Mouse (Mus musculus): ENCODE data around the gene Pecam1. TPM values are rescaled to one million over a fixed set of nuclear protein-coding genes. Genes with fewer than 3 reads are reported as not detected.
A peak's percentile ranks its signal among the peaks of the same experiment; 100 is the strongest.
"Not testable (repeated sequence)": the region's sequence is repeated elsewhere in the genome, so short reads cannot be mapped to it uniquely, and the experiment has no call there.

Pecam1 gene
- polyA plus RNA-seq, 1 experiment from 2014 or later, result 61.4 TPM

DNA sequence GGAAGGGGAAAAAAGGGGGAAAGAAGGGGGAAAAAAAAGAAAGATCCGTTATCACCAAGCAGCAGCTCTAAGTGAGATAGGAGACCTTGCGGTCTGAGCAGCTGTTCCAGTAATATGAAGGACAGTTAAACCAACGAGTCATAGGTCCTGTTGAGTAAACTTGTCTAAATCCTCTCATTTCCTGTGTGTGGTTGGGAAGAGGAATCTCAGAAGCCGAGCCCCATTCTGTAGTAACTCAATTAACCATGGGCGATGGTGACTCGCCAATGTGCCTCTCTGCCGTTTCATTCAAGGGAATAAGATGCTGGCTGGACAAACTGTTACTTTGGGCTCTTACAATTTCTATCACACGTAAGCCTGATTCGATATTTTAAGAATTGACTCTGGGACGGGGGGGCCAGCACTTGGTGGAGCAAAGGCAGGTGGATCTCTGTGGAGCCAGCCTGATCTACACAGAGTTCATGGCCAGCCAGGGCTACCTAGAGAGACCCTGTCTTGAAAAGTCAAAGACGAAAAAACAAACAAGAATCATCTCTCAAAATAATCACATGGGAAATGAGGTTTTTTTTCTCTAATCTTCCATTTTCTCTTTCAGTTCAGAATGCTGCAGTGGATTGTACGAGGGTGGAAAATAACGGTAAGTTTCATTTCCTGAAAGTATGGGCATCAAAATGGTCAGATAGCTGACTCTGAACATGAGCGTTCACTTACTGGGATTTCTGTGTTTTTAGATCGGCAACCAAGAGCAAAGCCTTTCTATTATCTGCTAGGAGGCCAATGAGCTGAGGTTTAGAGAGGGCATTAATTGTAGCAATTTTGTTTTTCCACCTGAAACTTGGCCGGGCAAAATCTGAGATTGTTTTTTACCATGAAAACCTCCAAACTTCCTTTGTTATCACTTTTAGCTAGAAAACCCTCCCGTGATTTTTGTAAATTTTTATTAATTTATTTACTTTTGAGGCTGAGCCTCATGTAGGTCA is 901 bp upstream of the Pecam1 start, which contains the start of gene Milr1:
TSS of gene Milr1 (plus strand) at position 188 of the 980 bp plus-strand sequence.
- Histone ChIP-seq H3K36me3 (no peaks in the 10 kb centered on the region), H3K9ac (peak within 1 kb of the TSS; percentile 21; the same call in 1 of the 2 replicates), H3K27me3 (replicated peaks) (no peaks in the 10 kb centered on the region), H3K4me3 (no peak within 1 kb of the TSS), H3K9me3 (peaks cover 4% of the 10 kb centered on the region; the same call in 1 of the 2 replicates), H3K4me1 (no peaks in the 10 kb centered on the region), H3K27ac (replicated peaks) (no peak within 1 kb of the TSS), H3K4me2 (no peak within 1 kb of the TSS)
- no peak for ATAC-seq (ENCODE audit: extremely low read depth, insufficient number of reproducible peaks, low FRiP score, low TSS enrichment)
- WGBS, result 74% methylated on average over 17 of the region's 17 CpGs

GRCm38 (mm10) chr11:106749557-106750120 is 789 bp downstream of the Pecam1 start:
- not testable (repeated sequence) for H3K9me3 ChIP-seq; H3K36me3 ChIP-seq; H3K27ac ChIP-seq (replicated peaks); H3K9ac ChIP-seq; H3K4me2 ChIP-seq; H3K4me1 ChIP-seq; ATAC-seq (ENCODE audit: extremely low read depth, insufficient number of reproducible peaks, low FRiP score, low TSS enrichment); H3K27me3 ChIP-seq (replicated peaks); H3K4me3 ChIP-seq
- 87% methylated on average over 7 of the region's 7 CpGs for WGBS

- Histone ChIP-seq H3K9ac (no peak overlapping the region), H3K9me3 (peaks cover 8% of the 10 kb centered on the region; the same call in 1 of the 2 replicates), H3K4me2 (no peak overlapping the region), H3K27me3 (replicated peaks) (no peaks in the 10 kb centered on the region), H3K4me3 (no peak overlapping the region), H3K4me1 (no peaks in the 10 kb centered on the region), H3K36me3 (no peaks in the 10 kb centered on the region), H3K27ac (replicated peaks) (no peak overlapping the region)
- 85% methylated on average over 5 of the region's 5 CpGs for WGBS
- ATAC-seq (ENCODE audit: extremely low read depth, insufficient number of reproducible peaks, low FRiP score, low TSS enrichment), result no peak
Observed at GRCm38 (mm10) chr11:106744949-106745348, 5.5 kb downstream of the Pecam1 start.

- peaks cover 3% of the 10 kb centered on the region for H3K4me1 ChIP-seq
- no peak overlapping the region for H3K9ac ChIP-seq
- ATAC-seq (ENCODE audit: extremely low read depth, insufficient number of reproducible peaks, low FRiP score, low TSS enrichment), result no peak
- 34% methylated on average over 6 of the region's 6 CpGs for WGBS
- H3K4me2 ChIP-seq, result no peak overlapping the region
- H3K27ac ChIP-seq (replicated peaks), result no peak overlapping the region
- peaks cover 4% of the 10 kb centered on the region; the same call in 1 of the 2 replicates for H3K9me3 ChIP-seq
- H3K4me3 ChIP-seq, result no peak overlapping the region
- no peaks in the 10 kb centered on the region for H3K27me3 ChIP-seq (replicated peaks)
- no peaks in the 10 kb centered on the region for H3K36me3 ChIP-seq
Observed at GRCm38 (mm10) chr11:106742388-106742841, 8.0 kb downstream of the Pecam1 start.

DNA sequence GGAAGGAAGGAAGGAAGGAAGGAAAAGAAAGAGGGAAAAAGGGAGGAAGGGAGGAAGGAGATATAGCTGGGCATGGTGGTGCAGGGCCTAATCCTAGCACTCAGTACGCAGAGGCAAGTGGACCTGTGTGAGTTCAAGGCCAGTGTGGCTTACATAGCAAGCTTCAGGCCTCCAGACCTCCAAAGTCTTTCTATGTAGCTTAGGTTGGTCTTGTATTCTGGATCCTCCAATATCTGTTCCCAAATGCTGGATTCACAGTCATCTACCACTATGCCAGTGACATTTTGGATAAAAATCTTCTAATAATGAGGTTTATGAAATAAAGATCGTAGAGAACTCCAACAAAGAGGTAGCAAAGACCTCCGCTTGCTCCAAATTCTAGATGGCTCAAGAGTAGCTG is 8.6 kb downstream of the Pecam1 start:
- Histone ChIP-seq H3K9ac (no peak overlapping the region), H3K4me3 (no peak overlapping the region), H3K27ac (replicated peaks) (no peak overlapping the region), H3K4me2 (no peak overlapping the region), H3K36me3 (no peaks in the 10 kb centered on the region), H3K27me3 (replicated peaks) (no peaks in the 10 kb centered on the region), H3K4me1 (peaks cover 9% of the 10 kb centered on the region), H3K9me3 (peaks cover 4% of the 10 kb centered on the region; the same call in 1 of the 2 replicates)
- no peak for ATAC-seq (ENCODE audit: extremely low read depth, insufficient number of reproducible peaks, low FRiP score, low TSS enrichment)
- WGBS, result 81% methylated on average over 3 of the region's 3 CpGs

DNA sequence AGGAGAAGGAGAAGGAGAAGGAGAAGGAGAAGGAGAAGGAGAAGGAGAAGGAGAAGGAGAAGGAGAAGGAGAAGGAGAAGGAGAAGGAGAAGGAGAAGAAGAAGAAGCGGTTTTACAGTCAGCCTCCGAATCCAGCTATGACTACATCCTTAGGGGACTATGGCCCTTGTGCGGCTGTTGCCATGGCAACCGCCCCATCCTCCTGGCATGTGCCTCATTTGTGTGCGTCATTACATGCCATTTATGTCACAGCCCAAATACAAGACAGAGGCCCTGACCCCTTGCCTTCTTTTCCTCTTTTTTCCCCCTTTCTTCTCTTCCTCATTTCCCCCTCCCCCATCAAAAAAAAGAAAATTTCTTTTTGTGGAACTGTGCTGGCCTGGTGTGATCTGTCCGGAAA is 9.2 kb downstream of the Pecam1 start:
- Histone ChIP-seq H3K27ac (replicated peaks) (no peak overlapping the region), H3K9ac (no peak overlapping the region), H3K4me3 (no peak overlapping the region), H3K9me3 (peaks cover 2% of the 10 kb centered on the region; the same call in 1 of the 2 replicates), H3K36me3 (no peaks in the 10 kb centered on the region), H3K4me2 (no peak overlapping the region), H3K4me1 (peaks cover 14% of the 10 kb centered on the region), H3K27me3 (replicated peaks) (no peaks in the 10 kb centered on the region)
- 75% methylated on average over 6 of the region's 6 CpGs for WGBS
- no peak for ATAC-seq (ENCODE audit: extremely low read depth, insufficient number of reproducible peaks, low FRiP score, low TSS enrichment)

DNA sequence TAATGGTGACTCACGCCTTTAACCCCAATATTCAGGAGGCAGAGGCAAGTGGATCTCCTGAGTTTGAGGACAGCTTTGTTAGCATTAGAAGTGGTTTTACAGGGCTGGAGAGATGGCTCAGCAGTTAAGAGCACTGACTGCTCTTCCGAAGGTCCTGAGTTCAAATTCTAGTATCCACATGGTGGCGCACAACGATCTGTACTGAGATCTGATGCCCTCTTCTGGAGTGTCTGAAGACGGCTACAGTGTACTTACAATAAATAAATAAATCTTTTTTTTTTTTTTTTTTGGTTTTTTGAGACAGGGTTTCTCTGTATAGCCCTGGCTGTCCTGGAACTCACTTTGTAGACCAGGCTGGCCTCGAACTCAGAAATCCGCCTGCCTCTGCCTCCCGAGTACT is 9.7 kb downstream of the Pecam1 start:
- not testable (repeated sequence) for H3K4me2 ChIP-seq; H3K27ac ChIP-seq (replicated peaks); H3K9ac ChIP-seq; H3K36me3 ChIP-seq; H3K9me3 ChIP-seq; H3K4me3 ChIP-seq; ATAC-seq (ENCODE audit: extremely low read depth, insufficient number of reproducible peaks, low FRiP score, low TSS enrichment); H3K27me3 ChIP-seq (replicated peaks)
- H3K4me1 ChIP-seq, result peaks cover 14% of the 10 kb centered on the region
- 93% methylated on average over 6 of the region's 8 CpGs for WGBS

DNA sequence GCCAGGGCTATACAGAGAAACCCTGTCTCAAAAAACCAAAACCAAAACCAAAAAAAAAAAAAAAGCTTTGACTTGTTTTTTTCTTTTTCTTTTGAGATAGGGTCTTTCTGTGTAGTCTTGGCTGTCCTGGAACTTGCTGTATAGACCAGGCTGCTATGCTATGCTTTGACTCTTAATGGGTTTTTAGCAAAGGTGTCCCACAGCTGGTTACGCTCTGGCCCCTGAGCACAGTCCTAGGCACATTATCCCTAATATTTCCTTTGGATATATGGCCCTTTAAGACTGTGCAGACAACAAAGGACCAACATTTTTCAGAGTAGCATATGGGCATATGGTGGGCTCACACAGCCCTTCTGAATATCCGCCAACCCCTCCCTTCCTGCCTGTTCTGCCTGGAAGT is 11.3 kb downstream of the Pecam1 start:
- H3K9ac ChIP-seq, result no peak overlapping the region
- WGBS, result 87% methylated on average over 2 of the region's 2 CpGs
- no peak for ATAC-seq (ENCODE audit: extremely low read depth, insufficient number of reproducible peaks, low FRiP score, low TSS enrichment)

DNA sequence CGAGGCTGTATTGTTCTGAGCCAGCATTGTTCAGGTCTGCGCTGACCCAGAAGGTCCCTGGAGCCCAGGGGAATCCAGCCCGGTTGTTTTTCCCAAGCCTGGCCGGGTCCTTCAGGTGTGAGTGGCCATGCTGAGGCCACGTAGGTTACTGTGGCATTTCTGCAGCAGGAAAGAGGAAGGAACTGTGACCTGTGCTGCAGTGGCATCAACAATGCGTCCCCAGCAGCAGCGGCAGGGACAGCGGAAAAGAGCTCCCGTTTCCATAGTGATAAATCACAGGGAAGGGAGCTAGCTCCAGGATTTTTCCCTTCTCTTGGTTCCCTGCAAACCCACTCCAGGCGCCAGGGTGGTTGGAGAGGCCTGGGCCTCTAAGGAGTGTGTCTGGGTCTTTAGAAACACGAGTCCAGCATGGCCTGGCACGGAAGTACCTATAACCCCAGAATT is 13.2 kb downstream of the Pecam1 start:
- H3K27me3 ChIP-seq (replicated peaks), result no peaks in the 10 kb centered on the region
- H3K27ac ChIP-seq (replicated peaks), result peak overlapping the region; percentile 56
- ATAC-seq (ENCODE audit: extremely low read depth, insufficient number of reproducible peaks, low FRiP score, low TSS enrichment), result no peak
- H3K9ac ChIP-seq, result peak overlapping the region; percentile 44
- WGBS, result 34% methylated on average over 12 of the region's 12 CpGs
- H3K4me2 ChIP-seq, result no peak overlapping the region
- H3K36me3 ChIP-seq, result no peaks in the 10 kb centered on the region
- peaks cover 14% of the 10 kb centered on the region for H3K4me1 ChIP-seq
- H3K9me3 ChIP-seq, result no peaks in the 10 kb centered on the region
- no peak overlapping the region for H3K4me3 ChIP-seq

More for the DNA sequence above, 11.3 kb downstream of the Pecam1 start:
- Histone ChIP-seq H3K4me3 (no peak overlapping the region), H3K4me1 (peaks cover 14% of the 10 kb centered on the region), H3K27me3 (replicated peaks) (no peaks in the 10 kb centered on the region), H3K4me2 (no peak overlapping the region), H3K36me3 (no peaks in the 10 kb centered on the region), H3K9me3 (no peaks in the 10 kb centered on the region), H3K27ac (replicated peaks) (no peak overlapping the region)

GRCm38 (mm10) chr11:106736614-106737013 is 13.8 kb downstream of the Pecam1 start:
- no peak for ATAC-seq (ENCODE audit: extremely low read depth, insufficient number of reproducible peaks, low FRiP score, low TSS enrichment)
- WGBS, result 68% methylated on average over 3 of the region's 3 CpGs

DNA sequence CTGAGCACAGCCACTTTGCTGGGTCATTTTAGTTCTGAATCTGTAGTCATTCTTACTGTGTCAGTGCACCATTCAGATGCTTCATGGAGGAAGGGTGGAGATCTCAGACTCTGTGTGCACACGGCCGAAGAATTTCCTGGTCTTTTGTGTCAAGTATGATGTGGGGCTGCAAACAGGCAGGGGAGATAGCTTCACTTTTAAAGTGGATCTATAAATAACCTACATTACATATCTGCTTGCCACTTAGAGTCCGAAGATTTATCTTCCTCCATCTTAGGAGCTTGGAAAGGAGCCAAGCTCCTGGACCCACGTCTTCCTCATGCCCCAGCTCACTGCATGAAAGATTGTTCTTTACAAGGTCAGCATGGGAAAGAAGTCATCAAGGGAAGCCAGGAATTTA is 19.7 kb downstream of the Pecam1 start:
- Histone ChIP-seq H3K9ac (no peak overlapping the region), H3K4me3 (no peak overlapping the region), H3K36me3 (no peaks in the 10 kb centered on the region), H3K4me1 (peaks cover 39% of the 10 kb centered on the region), H3K4me2 (peak overlapping the region; percentile 28), H3K27ac (replicated peaks) (peak overlapping the region; percentile 91), H3K27me3 (replicated peaks) (no peaks in the 10 kb centered on the region), H3K9me3 (peaks cover 8% of the 10 kb centered on the region; the same call in 1 of the 2 replicates)
- 9% methylated on average over 4 of the region's 4 CpGs for WGBS
- 0 out of 2 replicates have a peak, but pooled peaks have one; percentile 55 for ATAC-seq (ENCODE audit: extremely low read depth, insufficient number of reproducible peaks, low FRiP score, low TSS enrichment)

More at GRCm38 (mm10) chr11:106736614-106737013, 13.8 kb downstream of the Pecam1 start:
- Histone ChIP-seq H3K9ac (peak overlapping the region; percentile 44; the same call in 1 of the 2 replicates), H3K27ac (replicated peaks) (peak overlapping the region; percentile 56), H3K36me3 (no peaks in the 10 kb centered on the region), H3K27me3 (replicated peaks) (no peaks in the 10 kb centered on the region), H3K9me3 (no peaks in the 10 kb centered on the region), H3K4me3 (no peak overlapping the region), H3K4me1 (peaks cover 14% of the 10 kb centered on the region), H3K4me2 (no peak overlapping the region)
